Mouse (Mus musculus): ENCODE measurements around the gene Arpc1a. TPM values are rescaled to one million over a fixed set of nuclear protein-coding genes. Genes with fewer than 3 reads are reported as not detected.
"Not testable (repeated sequence)": the region's sequence is repeated elsewhere in the genome, so short reads cannot be mapped to it uniquely, and the experiment has no call there.

Gene Arpc1a
- 10 to 100 TPM; 86.2 to 96.6 (median 91.8) TPM for polyA plus RNA-seq (2017; shearing (Covaris generic))

GRCm38 (mm10) chr5:145083632-145084451 is at the start of gene Arpc1a, which contains the start of gene Kpna7:
Gene Arpc1a (plus strand): TSS chr5:145083830.
Gene Kpna7 (minus strand): TSS chr5:145084030.
- ATAC-seq, result peak; percentile 98

GRCm38 (mm10) chr5:145041628-145042027 is 42.0 kb upstream of the Arpc1a start:
- no peak for ATAC-seq

DNA sequence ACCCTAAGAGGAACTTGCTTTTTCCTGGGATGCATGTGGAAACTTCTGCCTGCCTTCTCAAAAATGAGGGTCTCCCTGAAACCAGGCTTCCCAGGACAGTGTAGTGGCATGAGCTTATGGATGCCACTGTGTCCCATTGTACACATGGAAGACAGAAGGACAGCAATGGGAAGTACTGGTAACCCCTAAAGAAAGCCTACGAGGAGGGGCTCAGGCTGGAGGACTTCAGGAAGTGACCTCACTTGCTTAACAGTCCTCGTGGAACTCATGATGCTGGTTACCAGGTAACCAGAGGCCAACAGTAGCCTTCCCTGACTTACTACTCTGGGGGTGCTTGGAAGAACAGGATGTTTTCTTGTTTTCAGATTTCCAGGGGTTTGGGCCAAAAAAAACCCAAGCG is 40.9 kb upstream of the Arpc1a start, which contains the start of gene 1700018F24Rik:
Gene 1700018F24Rik (plus strand): TSS at position 301 of the 400 bp plus-strand sequence.
- ATAC-seq, result not testable (repeated sequence)

DNA sequence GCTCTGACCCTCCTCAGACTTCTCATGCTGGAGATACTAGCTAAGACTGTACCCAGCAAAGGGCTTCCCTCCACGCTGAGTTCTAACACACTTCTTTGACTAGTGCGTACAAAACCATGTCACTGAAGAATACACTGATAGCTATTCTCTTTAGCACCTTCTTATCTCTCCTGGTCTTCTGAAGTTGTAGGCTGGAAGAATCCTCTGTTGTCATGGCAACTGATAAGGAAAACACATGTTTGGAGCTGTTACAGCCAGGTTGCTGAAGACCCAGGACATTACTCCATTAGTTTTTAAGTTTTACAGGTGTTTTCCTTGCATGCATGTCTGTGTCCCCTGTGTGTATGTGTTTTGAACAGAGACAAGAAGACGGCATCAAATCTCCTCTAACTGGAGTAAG is 29.4 kb upstream of the Arpc1a start:
- ATAC-seq, result not testable (repeated sequence)

GRCm38 (mm10) chr5:145057907-145058306 is 25.7 kb upstream of the Arpc1a start:
- no peak for ATAC-seq

DNA sequence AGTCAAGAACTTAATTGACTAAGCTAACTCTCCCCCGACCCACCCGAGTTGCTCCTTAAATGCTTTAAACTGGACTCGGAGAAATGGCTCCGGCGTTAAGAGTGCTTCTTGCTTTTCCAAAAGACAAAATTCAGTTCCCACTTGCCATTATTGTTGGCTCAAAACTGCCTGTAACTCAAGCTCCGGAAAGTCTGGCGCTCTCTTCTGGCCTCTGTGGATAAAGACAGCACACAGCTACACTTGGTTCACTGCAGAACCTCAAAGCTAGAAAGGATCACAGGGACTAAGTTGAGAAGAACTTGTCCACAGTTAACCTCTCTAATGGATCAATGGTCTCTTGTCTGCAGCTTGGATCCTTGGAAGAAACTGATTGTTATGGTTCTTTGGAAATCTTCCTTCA is 24.9 kb upstream of the Arpc1a start:
- ATAC-seq, result no peak

GRCm38 (mm10) chr5:145059524-145059923 is 24.1 kb upstream of the Arpc1a start:
- ATAC-seq, result no peak

- ATAC-seq, result no peak
These were observed 18.8 kb upstream of the Arpc1a start for GRCm38 (mm10) chr5:145064765-145065340.

GRCm38 (mm10) chr5:145068863-145069262 is 14.8 kb upstream of the Arpc1a start:
- ATAC-seq, result no peak

DNA sequence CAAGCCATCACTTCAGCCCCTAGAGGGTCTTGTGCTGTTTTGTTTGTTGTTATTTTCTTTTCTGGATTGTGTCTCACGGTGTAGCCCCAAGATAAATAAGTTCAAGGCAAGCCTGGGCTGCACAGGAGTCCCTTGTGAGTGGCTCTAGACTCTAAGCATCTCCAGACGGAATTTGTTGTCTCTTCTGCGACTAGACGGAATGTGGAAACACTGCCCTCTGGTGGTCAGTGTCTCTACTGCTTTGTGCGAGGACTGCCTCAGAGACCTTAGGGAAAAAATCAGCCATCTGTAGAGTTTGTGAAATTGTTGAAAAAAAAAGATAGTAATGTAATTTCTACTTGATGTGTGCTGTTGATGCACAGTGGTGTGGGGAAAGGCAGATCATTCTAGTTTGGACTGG is 13.9 kb upstream of the Arpc1a start:
- peak; percentile 38 for ATAC-seq

DNA sequence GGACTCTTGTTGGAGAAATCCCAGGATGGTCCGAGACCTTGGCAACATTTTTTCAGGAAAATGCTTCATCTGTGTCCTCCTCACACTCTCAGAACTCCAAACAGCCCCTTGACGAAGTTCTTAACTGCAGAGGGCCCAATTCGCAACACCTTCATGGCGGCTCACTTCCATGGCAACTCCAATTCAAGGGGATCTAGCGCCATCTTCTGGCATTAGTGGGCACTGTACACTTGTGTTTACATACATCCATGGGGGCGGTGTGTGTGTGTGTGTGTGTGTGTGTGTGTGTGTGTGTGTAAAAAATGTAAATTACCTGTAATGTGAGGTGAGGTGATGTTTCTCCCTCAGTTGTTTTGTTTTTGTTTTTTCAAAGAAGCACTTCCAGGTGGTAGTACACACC is 12.3 kb upstream of the Arpc1a start:
- ATAC-seq, result no peak

DNA sequence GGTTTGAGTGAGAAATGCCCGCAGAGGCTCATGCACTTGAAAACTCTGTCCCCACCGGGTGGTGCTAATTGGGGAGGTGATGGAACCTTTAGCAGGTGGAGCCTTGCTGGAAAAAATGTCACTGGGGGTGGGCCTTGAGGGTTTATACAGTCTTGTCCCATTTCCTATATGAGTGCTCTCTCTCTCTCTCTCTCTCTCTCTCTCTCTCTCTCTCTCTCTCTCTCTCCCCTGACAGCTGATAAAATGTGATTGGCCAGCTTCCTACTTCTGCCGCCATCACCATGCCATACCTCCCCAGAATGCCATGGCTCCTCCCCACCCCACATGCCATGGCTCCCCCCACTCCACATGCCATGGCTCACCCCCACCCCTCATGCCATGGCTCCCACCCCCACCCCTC is 8.5 kb upstream of the Arpc1a start:
- ATAC-seq, result no peak

DNA sequence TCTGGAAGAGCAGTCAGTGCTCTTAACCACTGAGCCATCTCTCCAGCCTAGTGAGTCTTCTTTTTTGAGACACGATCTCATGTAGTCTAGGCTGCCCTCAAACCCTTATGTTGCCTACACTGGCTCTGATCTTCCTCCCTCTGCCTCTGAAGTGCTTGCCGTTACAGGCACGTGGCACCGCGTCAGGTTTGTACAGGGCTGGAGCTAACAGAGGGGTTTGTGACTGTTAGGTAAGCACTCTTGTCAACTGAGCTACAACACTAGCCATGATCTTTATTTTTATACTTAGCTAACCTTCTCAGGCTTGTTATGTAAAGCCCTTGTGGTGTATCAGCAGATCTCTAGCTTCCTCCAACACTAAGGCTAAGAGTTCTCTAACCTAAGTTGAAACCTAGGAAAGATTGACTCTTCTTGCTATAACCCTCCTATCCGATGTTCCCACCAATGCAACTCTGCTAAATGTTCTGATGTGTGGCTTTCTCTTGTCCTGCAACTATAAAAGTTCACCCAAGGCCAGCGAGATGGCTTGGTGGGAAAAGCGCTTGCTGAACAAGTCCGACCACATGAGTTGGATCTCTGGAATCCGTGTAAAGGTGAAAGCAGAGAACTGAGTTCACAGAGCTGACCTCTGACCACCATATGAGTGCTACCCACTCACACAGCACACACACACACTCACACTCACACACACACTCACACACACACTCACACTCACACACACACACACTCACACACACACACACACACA is 1.6 kb upstream of the Arpc1a start:
- ATAC-seq, result no peak

GRCm38 (mm10) chr5:145083201-145083600 is 429 bp upstream of the Arpc1a start:
- ATAC-seq, result not testable (repeated sequence)

DNA sequence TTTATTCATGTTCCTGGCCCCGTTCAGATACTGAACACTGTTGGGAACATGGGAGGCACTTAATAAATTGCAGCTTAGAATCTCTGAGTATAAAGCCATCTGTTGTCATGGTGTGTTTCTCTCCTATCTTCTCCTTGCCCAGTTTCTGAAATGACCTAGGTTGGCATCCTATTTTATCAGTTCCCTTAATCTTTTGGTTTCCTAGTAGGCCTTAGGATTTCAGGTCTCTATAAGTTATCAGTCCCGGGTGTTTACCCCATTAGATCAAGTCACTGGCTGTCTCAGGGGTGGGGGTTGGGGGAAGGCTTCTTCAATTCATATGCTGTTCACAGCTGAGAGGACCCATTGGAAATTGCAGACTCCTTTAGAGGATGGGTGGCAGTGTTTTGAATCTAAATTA is 1.2 kb downstream of the Arpc1a start:
- no peak for ATAC-seq

- no peak for ATAC-seq
These were observed 4.6 kb downstream of the Arpc1a start for GRCm38 (mm10) chr5:145088186-145088585.

DNA sequence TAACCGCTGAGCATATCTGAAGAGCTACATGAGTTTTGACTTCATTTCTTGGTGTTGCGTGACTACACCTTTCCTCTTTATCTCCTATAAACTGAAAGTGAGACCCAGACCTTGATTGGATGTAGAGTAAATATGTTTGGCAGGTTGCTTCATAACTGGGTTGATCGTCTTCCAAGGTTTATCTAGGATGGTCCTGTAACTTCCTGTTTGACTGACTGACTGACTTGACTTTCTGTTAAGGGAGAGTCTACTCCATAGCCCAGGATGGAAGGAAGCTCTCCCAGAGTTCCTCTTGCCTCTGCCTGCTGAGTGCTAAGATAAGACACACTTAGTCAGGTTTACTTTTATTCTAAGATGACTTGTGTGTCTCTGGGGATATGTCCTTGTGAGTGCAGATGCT is 6.2 kb downstream of the Arpc1a start:
- ATAC-seq, result no peak

DNA sequence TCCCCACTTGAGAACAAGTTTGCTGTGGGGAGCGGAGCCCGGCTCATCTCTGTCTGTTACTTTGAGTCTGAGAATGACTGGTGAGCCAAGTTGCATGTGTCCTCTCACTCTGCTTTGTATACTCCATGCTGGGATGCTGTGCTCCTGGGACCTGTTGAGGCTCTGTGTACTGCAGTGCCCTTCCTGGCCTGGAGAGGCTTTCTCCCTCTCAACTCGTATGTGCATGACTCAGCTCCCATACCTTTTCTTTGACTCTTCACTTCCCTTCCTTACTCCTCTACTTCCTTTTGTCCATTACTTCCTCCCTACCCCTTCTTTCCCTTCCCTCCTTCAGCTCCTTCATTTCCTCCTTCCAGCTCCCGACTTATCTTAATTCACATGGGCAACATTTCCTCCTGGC is 12.6 kb downstream of the Arpc1a start:
- ATAC-seq, result no peak

- ATAC-seq, result no peak
These were observed 14.8 kb downstream of the Arpc1a start for GRCm38 (mm10) chr5:145098340-145098821.

GRCm38 (mm10) chr5:145100960-145101359 is 17.3 kb downstream of the Arpc1a start:
- no peak for ATAC-seq

DNA sequence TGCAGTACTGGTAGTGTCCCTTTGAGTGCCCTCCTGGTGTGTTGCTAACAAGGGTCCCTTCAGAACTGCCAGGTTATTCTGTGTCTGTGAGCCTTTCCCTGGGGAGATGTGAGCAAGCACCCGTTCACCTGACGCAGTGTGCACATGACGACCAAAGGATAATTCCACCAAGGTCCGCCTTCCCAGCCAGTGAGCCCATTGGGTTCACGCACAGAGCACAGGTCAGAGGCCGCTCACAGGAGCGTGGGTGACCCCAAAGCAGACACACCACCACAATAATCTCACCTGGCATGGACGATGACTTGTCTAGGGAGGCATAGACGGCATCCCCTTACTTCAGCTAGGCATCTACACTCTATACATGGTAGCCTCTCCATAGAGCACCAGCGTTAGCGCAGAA is 17.8 kb downstream of the Arpc1a start:
- ATAC-seq, result not testable (repeated sequence)

- no peak for ATAC-seq
These were observed 19.1 kb downstream of the Arpc1a start for GRCm38 (mm10) chr5:145102706-145103105.

DNA sequence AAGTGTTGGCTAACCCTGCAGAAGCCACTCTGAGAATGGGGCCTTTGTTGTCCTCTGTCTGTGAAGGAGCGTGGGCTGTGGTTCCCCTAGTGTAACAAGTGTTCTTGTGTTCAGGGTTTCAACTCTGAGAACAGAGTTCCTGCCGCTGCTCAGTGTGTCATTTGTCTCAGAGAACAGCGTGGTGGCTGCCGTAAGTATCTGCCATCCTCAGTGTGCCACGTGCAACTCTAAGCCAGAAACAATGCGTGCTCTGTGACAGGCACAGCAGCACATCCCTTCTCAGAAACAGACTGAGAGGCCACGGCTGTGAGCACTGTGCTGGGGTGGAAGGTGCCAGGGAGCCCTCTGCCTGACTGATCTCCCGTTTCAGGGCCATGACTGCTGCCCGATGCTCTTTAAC is 20.7 kb downstream of the Arpc1a start:
- ATAC-seq, result no peak

Data from inflammation-experienced regulatory T-cells, adult 6 months (primary cell).